Mouse (Mus musculus): ENCODE measurements around the gene Plxnb2.

The Plxnb2 gene

GRCm38 (mm10) chr15:89131316-89131715, 49.3 kb downstream of the Plxnb2 start:
- in situ Hi-C loops (cut with MboI; ENCODE audit: unreplicated experiment in 2 of 2), result no loop called here

GRCm38 (mm10) chr15:89130245-89130644, 50.3 kb downstream of the Plxnb2 start:
- in situ Hi-C loops (cut with MboI; ENCODE audit: unreplicated experiment in 2 of 2), result no loop called here

- in situ Hi-C loops (cut with MboI; ENCODE audit: unreplicated experiment in 2 of 2), result no loop called here
Observed at GRCm38 (mm10) chr15:89128382-89129350, 51.9 kb downstream of the Plxnb2 start, which contains the start of gene Hdac10. Gene Hdac10 (minus strand): TSS chr15:89128700.

- in situ Hi-C loops (cut with MboI; ENCODE audit: unreplicated experiment in 2 of 2), result no loop called here
Observed at GRCm38 (mm10) chr15:89127364-89127940, 53.1 kb downstream of the Plxnb2 start.

- in situ Hi-C loops (cut with MboI; ENCODE audit: unreplicated experiment in 2 of 2), result no loop called here
Observed at GRCm38 (mm10) chr15:89126622-89127021, 54.0 kb downstream of the Plxnb2 start.

- in situ Hi-C loops (cut with MboI; ENCODE audit: unreplicated experiment in 2 of 2), result no loop called here
Observed at GRCm38 (mm10) chr15:89125351-89125750, 55.2 kb downstream of the Plxnb2 start.

- in situ Hi-C loops (cut with MboI; ENCODE audit: unreplicated experiment in 2 of 2), result loop anchor here (25.0 kb wide), 1 partner anchor 88 kb away; the partner anchor contains the start of gene Ppp6r2 (in 2 of the 2)
Observed at GRCm38 (mm10) chr15:89124312-89124711, 56.3 kb downstream of the Plxnb2 start.

- in situ Hi-C loops (cut with MboI; ENCODE audit: unreplicated experiment in 2 of 2), result loop anchor here (25.0 kb wide), 1 partner anchor 89 kb away; the partner anchor contains the start of gene Ppp6r2 (in 2 of the 2)
Observed at GRCm38 (mm10) chr15:89123595-89123994, 57.0 kb downstream of the Plxnb2 start.

GRCm38 (mm10) chr15:89122649-89123366, 57.8 kb downstream of the Plxnb2 start, which contains the start of gene Tubgcp6:
Gene Tubgcp6 (minus strand): TSS chr15:89123112.
- in situ Hi-C loops (cut with MboI; ENCODE audit: unreplicated experiment in 2 of 2), result loop anchor here (25.0 kb wide), 1 partner anchor 89 kb away; the partner anchor contains the start of gene Ppp6r2 (in 2 of the 2)

GRCm38 (mm10) chr15:89118007-89118406, 62.6 kb downstream of the Plxnb2 start:
- in situ Hi-C loops (cut with MboI; ENCODE audit: unreplicated experiment in 2 of 2), result loop anchor here (5.0 to 25.0 kb wide), 3 partner anchors 94 to 347 kb away; partner anchors contain the start of genes Ppp6r2 (in 2 of the 2) and Sco2 (in 2 of the 2)

- in situ Hi-C loops (cut with MboI; ENCODE audit: unreplicated experiment in 2 of 2), result loop anchor here (10.0 to 25.0 kb wide), 2 partner anchors 102 to 355 kb away; partner anchors contain the start of gene Ppp6r2 (in 2 of the 2)
Observed at GRCm38 (mm10) chr15:89110147-89110546, 70.4 kb downstream of the Plxnb2 start.

- in situ Hi-C loops (cut with MboI; ENCODE audit: unreplicated experiment in 2 of 2), result loop anchor here (25.0 kb wide), 1 partner anchor 105 kb away; the partner anchor contains the start of gene Ppp6r2 (in 2 of the 2)
Observed at GRCm38 (mm10) chr15:89106976-89107375, 73.6 kb downstream of the Plxnb2 start.

GRCm38 (mm10) chr15:89106073-89106472, 74.5 kb downstream of the Plxnb2 start:
- in situ Hi-C loops (cut with MboI; ENCODE audit: unreplicated experiment in 2 of 2), result loop anchor here (25.0 kb wide), 1 partner anchor 106 kb away; the partner anchor contains the start of gene Ppp6r2 (in 2 of the 2)

Measured in v-Abl transformed pro-B cells (cell line).